Mouse (Mus musculus) cerebellum, postnatal 25 days (tissue): Measurements from ENCODE around the gene Zfp105.

Source experiments
- DNase-seq, 2 experiments: peaks; one replicate each; pipeline ENCODE4 v3.0.0; 2021; ENCODE audit warnings: mixed read lengths in 2 of 2

Zfp105 gene

DNA sequence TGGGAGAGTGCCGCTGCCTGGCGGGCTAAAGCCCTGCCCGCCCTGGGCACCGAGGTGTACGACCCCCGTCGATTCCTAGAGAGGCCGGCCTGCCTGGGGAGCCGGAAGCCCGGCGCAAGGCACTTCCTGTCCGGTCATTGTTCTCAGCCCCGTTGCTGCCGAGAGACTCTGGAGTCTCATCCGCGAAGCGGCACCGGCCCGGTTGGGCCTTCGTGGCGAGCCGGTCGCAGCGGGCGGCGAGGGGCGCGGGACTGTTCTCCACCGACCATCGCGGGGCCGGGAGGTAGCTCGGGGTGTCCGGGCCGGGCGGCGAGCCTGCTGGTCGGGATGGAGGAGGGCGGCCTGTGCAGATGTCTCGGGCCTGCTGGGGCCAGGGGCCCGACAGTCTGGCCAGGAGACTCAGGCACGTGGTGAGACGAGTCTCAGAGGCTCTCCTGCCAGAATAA, at the start of gene Zfp105:
Gene Zfp105, plus strand, starts transcription at position 137 of the 446 bp plus-strand sequence.
- peak; percentile 83 to 85 for DNase-seq

DNA sequence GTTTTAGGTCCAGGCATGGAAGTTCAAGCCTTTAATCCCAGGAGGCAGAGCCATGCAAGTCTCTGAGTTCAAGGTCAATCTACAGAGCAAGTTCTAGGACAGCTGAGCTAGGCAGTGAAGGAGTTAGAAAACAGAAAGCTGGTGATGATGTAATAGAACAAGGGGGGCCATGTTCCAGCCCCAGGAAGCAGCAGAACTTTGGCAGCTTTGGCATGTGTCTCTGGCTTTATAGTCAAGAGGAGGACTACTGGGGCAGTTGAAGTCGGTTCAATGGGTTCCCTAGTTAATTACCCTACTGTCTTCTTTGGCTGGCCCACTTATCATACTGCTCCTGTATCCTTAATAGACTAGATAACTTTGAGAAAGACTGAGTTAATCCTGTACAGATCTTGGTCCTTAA, 48.2 kb upstream of the Zfp105 start:
- DNase-seq = no peak

DNA sequence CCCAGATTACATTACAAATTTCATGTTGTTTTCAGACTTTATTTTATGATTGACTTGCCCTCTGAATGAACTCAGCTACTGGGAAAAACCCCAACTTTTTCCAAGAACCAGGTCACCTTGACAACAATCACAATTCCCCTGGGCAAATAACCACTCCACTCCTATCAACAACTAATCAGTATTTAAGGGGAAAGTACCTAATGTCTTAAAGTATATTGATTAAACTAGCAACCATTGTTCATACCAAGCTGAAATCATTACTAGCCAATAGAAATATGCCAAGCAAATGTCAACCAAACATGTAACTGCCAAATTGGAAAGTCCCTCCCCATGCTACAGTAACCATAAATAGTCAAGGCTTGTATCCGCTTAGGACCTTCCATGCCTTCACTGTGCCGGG, 47.7 kb upstream of the Zfp105 start:
- DNase-seq = no peak

DNA sequence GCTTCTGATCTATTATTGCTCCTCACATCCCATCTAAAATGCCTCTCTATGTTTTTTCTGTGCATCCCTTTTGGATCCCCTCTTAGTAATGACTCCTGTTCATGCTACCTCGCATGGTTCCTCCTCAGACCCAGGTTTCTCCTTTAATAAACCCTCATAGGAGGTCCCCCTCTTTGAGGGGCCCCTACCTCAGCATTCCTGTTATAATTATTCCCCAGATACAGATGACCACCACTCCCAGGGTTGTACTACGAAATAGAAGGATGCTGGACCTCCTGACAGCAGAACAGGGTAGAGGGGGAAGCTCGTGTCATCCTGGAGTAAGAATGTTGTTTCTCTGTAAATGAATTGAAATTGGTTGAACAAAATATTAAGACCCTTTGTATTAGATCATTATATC, 37.5 kb upstream of the Zfp105 start, which contains the start of gene Zkscan7:
Gene Zkscan7, plus strand, starts transcription at position 301 of the 400 bp plus-strand sequence.
- no peak for DNase-seq

DNA sequence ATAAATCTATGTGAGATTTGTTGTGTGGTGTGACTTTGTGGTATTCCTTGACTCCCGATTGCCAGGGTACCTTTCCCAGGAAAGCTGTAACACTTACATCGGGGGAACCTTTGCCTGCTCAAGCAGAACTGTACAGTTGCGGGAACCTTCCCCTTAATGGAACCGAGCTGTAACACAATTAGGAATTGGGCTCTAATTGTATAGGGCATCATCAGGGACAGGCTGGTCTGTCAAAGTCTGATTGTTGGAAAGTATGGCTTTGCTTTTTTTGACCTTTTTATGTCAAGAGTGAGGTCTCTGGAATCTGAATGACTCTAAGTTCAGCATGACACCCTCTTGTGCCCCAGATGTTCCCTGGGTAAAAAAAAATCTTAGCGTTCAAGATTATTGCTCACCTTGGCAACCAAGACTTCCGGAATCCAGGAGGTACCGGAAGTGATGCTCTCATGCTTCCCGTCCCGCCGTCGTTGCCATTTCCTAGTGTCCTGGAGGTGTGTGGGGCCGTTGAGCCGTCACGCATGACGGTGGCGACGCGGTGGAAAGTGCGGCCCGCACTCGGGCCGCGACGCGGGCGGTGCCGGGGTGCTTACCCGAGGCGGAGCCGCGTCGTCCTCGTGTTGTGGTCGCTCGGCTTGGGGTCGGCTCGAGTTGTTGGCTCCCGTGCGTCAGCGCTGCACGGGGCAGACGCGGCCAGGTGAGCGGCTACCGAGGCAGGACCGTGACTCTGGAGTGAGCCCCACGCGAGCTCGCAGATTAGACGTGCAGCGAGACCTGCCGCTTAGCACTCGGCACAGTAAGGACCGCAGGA, 36.3 kb upstream of the Zfp105 start:
- peak; percentile 76 to 82 for DNase-seq

DNA sequence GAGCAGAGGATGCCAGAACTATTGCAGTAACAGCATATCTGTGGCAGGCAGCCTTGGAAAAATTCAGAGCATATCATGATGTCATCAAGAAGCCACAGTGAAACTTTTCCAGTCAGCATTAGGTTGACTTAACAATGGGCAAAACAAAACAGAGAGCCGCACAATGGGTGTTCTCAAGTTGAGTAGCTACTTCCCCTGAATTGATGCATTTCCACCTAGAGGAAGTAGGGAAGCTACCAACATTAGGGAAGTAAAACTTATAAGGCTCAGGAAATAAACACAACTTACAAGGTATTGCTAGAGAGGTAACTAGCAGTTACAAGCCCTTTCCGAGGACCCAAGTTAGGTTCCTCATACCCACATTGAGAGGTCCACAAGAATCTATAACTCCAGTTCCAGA, 21.8 kb upstream of the Zfp105 start:
- no peak for DNase-seq

DNA sequence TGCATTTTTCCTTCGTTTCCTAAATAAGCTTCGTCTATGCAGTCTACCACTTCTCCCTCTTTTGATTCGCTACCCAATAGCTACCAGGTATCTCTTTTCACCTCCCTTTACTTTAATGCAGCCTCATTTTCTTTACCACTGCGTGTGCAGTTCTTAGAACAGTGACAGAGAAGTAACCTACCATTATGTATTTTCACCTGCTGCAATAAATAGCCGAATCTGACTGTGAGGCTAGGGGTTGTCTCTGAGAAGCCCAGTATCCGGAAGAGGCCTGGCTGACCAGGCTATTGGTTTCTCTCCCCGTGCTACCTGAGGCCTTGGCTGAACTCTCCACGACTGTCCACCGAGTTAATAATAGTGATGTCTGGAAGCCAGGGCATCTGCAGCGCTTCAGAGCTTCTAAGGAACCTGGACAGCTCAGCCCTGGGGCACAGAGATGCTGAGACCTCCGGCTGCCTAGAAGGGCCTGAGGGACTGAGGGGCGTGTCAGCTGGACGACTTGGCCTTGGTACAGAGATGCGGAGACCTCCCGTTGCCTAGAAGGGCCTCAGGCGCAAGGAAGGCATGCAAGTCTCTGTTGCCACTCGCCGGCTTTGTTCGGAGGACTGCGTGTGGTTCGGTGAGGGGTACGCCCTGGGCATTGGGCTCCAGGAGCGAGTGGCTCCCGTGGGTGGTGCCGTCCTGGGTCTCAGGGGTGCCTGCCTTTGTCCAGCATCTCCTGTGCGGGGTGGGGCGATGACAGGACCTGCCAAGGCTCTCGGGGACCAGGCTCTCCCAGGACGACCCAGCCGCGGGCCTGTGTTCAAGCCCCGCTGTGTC, 19.9 kb upstream of the Zfp105 start:
- peak; percentile 83 to 85 for DNase-seq

DNA sequence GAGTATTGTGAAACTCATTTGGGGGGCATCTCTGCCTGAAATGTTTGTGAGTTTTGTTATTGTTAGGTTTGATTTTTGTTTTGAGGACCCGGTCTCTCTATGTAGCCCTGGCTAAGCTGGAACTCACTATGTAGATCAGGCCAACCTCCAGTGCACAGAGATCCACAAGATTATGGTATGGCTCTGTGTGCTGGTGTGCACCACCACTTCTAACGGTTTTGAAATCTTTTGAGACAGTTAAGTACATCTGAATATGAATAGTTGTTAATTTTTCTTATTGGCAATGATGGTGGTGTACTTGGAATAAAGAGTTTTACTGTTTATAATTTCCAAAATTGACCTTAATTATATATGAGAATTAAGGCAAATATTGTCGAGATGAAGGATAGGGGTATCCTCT, 436 bp upstream of the Zfp105 start:
- no peak for DNase-seq

DNA sequence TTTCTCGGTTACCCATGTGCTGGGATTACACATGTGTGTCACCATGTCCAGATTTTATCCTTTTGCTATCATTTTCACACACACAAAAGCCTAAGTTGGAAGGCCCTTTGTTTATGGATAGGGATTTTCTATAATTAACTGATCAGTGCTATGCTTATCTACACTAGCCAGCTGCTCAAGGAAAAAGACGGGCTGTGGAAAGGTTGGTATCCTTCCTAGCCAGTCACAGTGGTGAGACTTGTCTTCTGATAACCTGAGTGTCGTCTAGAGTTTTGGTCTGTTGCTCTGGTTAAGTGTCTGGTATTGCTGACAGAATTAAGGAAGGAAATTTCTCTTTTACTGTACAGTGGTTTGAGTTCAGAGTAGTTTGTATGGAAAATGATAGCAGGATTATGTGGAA, 6.0 kb downstream of the Zfp105 start:
- no peak for DNase-seq

DNA sequence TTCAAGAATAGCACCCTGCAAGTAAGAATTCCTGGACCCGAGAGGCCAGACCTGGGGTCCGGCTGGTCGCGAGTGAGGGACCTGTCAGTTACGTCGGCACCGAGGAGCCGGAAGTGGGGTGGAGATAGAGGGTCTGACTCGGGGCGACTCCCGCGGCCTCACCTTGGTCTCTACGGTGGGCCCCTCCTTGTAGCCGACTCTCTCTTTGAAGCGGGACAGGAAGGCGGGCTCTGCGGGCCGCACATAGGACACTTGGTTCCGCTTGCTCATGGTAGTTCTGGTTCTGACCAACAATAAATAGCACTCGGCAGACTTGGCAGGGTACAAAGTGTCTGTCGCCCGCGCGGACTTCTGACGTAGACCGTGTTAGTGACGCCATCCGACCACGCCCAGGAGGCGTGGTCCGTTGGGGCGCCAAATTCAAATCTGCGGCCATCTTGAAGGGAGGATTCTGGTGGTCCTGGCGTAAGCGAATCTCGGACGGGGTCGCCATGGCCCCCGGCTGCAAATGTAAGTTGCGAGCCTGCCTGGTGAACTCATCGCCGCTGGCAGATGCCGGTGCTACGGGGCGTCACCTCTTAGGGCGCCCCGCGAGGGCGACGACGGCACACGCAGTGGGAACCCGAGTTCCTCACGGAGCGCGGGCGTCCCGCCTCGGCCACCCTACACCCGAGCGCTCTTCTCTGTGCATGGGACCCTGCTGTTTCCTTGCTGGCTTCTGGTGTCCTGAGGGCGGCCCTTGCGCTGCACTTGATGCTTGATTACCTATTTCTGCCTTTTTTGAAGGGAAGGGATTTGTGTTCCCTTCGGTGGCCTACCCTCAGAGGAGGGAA, 28.0 kb downstream of the Zfp105 start, which contains the start of the genes 1110059G10Rik and Kif15:
Gene 1110059G10Rik, minus strand, starts transcription at position 358 of the 833 bp plus-strand sequence.
Gene Kif15, plus strand, starts transcription at position 404 of the 833 bp plus-strand sequence.
- DNase-seq = peak; percentile 95 to 96
